Mouse (Mus musculus): ENCODE measurements around the gene Gpc5.

Gpc5 gene

GRCm38 (mm10) chr14:115546516-115547282, 454.7 kb downstream of the Gpc5 start:
- no peak for DNase-seq (ENCODE audit: low spot score)

- DNase-seq (ENCODE audit: low spot score) = no peak
These were observed 460.0 kb downstream of the Gpc5 start for GRCm38 (mm10) chr14:115551996-115552395.

DNA sequence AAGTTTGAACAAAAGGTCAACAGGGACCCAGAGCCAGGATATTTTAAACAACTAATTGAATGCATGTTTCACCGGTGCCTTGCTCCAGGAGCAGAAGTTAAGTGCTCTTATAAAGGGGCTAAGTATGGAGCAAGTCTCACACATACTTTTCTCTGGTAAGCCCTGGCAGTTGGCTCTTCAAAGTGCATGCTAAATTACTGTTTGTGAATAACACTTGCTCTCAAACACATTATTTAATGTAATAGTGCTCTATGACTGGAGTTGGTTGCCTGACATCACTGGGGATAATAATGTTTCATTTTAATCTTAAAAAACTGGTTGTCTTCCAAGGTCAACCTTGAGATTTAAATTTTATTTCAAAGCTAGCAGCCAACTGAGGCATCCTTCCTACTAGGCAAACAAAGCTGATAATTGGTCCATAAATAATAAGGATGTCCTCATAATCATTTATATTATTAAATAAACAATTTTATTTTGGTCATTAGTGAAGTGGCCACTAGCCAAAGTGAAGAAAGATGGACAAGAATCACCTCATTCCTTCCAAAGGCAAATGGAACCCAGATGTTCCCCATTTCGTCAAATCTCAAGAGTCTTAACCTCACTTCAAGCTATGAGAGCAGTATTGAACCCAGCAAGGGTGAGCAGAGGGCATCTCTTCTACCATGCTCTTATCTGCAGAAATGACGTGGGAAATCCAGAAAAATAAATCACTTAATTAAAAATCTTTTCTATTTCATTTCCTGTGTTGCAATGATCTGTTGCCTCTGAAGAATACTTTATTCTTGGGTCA, 488.6 kb downstream of the Gpc5 start:
- DNase-seq (ENCODE audit: low spot score) = no peak

- DNase-seq (ENCODE audit: low spot score) = no peak
These were observed 489.2 kb downstream of the Gpc5 start for GRCm38 (mm10) chr14:115581256-115581633.

- DNase-seq (ENCODE audit: low spot score) = no peak
These were observed 508.4 kb downstream of the Gpc5 start for GRCm38 (mm10) chr14:115600259-115601029.

DNA sequence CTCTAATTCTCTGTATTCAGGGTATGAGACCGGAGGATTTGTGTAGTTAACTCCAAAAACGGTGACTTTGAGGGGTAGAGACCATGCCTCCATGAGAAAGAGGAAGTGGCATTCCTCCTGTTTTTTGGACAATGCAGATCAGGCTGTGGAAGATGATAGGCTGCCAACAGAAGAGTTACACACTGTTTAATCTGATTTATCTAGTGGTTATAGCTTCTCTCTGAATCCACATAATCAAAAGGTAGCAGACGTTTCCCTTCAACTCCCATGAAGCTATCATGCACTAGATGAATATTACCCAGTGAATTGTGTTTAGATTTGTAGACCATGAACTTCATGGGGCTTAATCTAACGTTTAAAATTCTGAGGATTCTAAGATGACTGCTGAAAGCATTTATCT, 522.1 kb downstream of the Gpc5 start:
- DNase-seq (ENCODE audit: low spot score) = no peak

DNA sequence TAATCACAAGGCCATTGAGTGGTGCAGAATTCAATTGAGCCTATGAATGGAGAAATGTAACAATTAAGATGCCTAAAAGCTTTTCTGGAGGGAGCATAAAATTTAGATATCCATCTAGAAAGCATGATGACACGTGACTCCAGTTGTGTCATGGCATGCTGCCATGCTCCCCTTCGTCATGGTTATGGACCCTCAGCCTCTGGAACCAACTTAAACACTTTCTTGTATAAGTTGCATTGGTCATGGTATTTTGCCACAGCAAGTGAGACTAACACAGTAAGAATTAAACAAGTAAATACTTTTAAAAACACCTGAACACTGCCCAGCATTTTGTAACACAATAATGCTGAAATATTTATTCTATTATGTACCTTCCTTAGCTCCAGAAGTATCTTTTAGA, 524.3 kb downstream of the Gpc5 start:
- DNase-seq (ENCODE audit: low spot score) = no peak

GRCm38 (mm10) chr14:115616846-115617245, 524.8 kb downstream of the Gpc5 start:
- DNase-seq (ENCODE audit: low spot score) = no peak

DNA sequence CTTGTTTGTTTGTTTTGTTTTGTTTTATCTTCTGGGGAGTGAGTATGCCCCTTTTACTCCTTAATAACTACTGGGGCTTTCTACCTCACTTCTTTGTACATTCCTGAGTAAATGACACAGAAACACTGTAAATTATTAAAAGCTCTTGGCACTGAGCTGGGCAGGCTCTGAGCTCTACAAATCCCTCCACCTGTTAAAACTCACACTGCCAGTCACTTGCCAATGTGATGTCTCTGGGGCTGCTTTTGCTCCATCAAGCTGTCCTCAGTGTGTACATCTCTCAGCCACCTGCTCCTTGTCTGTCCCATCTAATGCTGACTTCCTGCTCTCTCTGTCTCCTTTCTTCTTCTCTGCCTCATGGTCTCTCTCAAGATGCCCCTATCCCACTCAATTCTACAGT, 528.5 kb downstream of the Gpc5 start:
- DNase-seq (ENCODE audit: low spot score) = no peak

GRCm38 (mm10) chr14:115631160-115631898, 539.3 kb downstream of the Gpc5 start:
- no peak for DNase-seq (ENCODE audit: low spot score)

- no peak for DNase-seq (ENCODE audit: low spot score)
These were observed 541.3 kb downstream of the Gpc5 start for GRCm38 (mm10) chr14:115633311-115633710.

- DNase-seq (ENCODE audit: low spot score) = no peak
These were observed 587.9 kb downstream of the Gpc5 start for GRCm38 (mm10) chr14:115679875-115680274.

GRCm38 (mm10) chr14:115746013-115746412, 654.0 kb downstream of the Gpc5 start:
- DNase-seq (ENCODE audit: low spot score) = no peak

- no peak for DNase-seq (ENCODE audit: low spot score)
These were observed 668.2 kb downstream of the Gpc5 start for GRCm38 (mm10) chr14:115760241-115760640.

- DNase-seq (ENCODE audit: low spot score) = no peak
These were observed 687.6 kb downstream of the Gpc5 start for GRCm38 (mm10) chr14:115779382-115780177.

- DNase-seq (ENCODE audit: low spot score) = no peak
These were observed 712.7 kb downstream of the Gpc5 start for GRCm38 (mm10) chr14:115804751-115805150.

DNA sequence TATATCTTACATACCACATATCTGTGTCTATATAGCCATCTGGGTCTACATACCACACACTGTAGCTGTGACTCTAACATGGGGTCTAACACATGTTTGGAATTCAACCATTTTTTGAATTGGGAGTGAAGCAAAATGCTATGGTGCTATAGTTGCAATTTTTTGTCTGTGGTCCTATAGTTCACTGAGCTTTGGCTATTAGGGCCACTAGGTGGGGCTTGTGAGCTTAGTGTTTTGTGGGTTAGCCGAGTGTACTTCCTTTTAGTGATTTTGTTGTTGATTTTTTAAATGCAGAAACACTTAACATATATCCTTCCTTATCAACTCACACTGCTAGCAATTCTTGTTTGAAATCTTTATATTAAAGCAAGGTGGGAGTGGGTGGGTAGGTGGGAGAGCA, 727.0 kb downstream of the Gpc5 start:
- DNase-seq (ENCODE audit: low spot score) = no peak

DNA sequence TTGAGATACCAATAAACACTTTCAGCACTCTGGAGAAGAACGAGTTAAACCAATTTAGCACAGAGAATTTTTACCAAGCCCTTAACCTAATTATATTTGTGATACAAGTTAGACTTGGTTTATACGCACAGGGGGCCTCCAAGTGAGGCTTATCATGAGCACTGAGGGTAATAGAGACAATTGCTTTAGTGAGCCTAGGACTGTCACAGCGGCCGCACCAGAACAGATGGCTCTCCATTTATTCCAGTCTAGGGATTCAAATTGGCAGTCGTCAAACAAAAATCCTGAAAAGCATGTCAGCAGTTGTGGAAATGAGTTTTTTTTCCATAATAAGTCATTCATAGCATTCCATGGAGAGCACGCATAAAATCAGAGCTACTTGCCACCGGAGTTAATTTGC, 729.6 kb downstream of the Gpc5 start:
- DNase-seq (ENCODE audit: low spot score) = no peak

DNA sequence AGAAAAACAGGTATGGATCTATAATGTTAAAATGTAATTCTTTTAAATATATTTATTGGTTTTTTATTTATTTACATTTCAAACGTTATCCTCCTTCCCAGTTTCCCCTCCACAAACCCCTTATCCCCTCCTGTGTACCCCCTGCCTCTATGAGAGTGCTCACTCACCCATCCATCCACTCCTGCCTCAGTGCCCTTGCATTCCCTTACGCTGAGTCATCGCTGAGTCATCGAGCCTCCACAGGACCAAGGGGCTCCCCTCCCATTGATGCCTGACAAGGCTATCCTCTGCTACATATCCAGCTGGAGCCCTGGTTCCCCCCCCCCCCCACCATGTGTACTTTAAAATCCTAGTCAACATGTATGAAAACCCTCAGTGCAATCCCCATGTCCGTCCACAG, 738.5 kb downstream of the Gpc5 start:
- no peak for DNase-seq (ENCODE audit: low spot score)

GRCm38 (mm10) chr14:115831219-115831755, 739.3 kb downstream of the Gpc5 start:
- DNase-seq (ENCODE audit: low spot score) = peak; percentile 48

All from ovary, postnatal 36 days (tissue).